Mouse (Mus musculus) T-helper 1 cell (primary cell): ENCODE results near the gene Tenm2.

Experiments used
- in situ Hi-C: fragments of 300-600 bp; cut with MboI, MseI; formaldehyde crosslinking; loops from one replicate; pipeline ENCODE4 v1.15.1; 2025; ENCODE audit warnings: high pct_unique_total_duplicates

The Tenm2 gene

DNA sequence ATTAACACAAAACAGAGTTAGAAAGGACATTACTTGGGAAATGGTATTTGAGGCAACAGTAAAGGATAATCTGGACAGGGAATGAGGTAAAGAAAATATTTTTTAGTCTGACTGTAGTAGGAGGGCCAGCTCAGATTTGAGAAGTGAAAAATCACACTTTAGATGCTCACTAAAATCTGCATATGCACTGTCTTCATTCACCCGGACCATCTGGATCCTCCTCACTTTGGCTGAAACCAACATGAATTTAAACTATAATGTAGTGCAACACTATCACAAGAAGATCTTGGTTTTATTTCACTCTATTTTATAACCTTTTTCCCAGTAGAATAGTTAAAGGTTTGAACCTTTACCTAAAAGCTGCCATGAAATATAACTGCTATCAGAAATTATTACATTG is 326.7 kb downstream of the Tenm2 start:
- in situ Hi-C loops: no loop called here

DNA sequence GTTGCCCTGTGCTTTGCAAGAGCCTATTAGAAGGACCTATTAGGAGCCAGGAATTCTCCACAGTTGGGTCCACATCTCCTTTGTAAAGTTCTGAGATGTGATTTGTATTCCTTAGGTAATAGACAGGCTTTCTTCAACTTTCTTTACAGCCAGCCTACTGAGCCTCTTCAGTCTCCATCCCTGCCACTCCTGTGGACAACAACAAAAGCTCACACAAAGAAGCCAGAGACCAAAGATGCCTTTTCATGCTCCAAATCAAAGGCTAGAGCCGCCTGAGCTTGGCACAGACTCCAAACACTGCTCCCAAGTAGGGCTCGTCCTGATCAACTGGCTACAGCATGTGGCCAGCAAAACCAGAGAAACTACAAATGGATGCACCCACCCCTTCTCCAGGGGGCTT is 333.5 kb downstream of the Tenm2 start:
- in situ Hi-C loops: no loop called here

DNA sequence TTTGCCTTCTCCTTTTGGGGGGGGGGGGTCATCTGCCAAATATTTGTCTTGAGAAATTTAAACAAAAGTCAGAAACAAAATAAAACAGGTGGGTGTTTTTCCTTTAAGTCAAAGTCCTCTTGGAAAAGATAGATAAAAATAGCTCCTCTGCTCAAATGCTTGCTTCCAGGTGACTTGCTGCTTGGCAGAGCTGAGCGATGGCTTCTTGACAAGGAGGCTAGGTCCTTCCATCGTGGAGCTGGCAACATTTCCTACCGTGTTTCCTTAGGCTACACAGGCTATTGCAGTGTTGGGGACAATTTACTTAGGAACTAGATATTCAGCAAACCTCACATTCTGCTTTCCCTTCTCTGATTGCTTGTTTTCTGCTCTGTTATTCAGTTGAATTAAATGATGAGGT is 342.7 kb downstream of the Tenm2 start:
- in situ Hi-C loops: no loop called here

DNA sequence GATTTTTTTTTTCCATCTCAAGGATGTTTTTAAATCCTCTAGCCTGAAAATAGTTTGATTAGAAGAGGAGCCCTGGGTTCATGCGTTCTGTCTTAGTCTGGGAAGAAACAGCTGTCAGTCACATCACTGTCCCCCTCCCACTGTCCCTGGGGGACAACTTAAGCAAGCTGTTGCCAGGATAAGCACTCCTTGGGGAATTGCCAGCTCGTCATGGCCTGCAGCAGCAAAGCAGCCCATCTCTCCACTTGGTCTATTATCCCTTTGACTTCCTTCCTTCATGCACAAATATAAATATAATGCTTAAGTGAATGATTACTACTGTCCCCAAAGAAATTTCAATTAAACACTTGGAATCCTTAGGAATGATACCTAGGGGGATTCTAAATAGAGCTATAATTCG is 344.7 kb downstream of the Tenm2 start:
- in situ Hi-C loops: no loop called here

DNA sequence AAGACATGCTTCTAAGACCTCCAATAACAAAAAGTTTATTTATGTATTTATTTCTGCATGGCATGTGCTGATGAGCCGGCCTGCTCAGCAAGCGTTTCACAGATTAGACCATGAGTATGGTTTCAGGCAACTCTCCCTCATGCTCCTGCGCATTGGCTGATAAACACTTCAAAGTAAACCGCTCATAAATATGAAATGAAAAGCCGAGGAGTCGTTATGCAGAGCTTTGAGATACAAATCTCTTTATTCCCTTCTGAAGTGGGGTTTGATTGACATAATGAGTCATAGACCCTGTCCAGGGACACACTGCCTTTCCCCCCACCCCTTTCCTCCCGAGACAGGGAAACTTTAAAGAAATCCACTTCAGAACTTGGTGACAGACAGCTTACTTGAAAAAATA is 348.3 kb downstream of the Tenm2 start:
- in situ Hi-C loops: no loop called here

DNA sequence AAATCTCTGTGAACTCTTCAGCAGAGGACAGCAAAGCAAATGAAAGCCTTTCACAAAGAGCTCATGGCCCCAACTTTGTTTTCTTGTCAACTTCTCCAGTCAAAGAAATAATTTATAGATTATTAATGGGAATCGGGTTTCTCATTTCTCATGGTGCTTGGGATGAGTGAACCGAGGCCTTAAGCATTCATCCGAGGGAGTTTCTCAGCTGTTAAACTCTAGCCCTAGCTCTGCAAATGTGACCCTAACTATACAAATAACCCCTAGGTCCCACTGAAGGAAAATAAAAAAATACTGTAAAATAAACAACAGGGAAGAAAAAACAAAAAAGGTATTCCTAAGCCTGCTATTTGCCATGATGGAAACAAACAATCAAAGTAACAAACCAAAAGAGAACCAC is 349.6 kb downstream of the Tenm2 start:
- in situ Hi-C loops: no loop called here

DNA sequence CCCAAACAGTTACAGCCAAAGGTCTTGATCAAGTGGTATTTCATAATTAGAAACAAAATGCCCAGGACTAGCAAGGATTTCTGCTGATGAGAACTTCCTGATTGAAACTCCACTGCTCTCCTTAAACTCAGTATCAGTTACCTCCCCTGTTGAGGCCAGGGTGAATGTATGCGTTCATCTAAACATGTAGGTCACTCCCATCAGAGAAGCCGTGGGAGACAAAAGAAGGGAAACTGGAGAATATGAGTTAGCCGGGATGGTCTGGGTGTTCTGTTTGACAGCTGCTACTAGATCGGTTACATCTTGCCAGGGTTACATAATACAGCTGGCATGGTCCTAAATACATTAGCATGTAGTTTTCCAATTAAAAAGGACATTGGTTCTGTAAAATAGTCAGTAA is 362.8 kb downstream of the Tenm2 start:
- in situ Hi-C loops: no loop called here

DNA sequence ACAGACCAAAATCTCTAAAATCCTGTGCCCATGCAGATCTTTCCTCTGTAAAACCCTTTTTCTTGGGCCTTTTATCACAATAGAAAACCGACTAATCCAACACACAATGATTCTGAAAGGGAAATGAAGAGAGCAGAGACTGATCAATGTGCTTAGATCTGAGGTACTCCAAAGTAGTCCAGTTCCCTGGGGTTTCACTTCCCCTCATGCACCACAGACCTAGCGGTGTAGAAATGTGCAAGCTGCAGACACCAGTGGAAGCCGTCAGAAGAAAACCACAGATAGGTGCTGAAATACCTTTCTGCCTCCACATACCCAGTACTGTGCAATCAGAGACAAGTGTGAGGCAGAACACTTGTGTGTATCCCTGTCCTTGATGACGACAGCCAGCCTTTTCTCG is 365.2 kb downstream of the Tenm2 start:
- in situ Hi-C loops: no loop called here

DNA sequence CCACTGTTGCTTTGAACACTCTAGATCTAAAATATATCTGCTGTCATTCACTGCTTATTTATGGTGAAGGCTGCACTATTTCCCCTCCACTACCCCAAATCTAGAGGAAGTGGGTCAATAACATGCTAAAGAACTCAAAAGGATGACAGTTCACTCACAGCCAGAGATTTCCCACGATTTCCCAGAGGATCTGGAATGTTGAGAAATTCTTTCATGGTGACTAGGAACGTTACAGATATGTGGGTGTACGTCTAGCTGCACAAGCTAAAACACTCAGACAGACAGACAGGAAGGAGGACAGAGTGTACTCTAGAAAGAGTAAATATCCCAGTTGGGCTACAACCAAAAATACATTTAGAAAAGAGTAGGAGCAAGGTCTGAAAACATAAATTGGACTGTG is 384.1 kb downstream of the Tenm2 start:
- in situ Hi-C loops: no loop called here

DNA sequence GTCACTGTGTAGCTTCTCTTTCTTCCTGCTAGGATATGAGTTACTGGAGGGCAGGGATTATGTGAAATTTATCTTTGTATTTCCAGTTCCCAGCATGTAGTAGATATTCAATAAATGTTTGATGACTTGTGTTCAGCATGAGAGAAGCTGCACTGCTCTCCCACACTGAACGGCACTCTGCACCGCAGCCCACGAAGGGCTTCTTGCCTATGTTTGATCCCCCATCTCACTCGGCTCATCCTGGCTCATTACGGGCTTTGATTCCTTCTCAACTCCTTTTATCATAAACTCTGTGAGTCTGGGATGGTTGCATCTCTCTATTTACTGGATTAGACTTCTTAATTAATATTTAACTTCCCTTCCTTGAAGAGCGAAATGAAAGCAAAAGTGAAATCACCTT is 388.3 kb downstream of the Tenm2 start:
- in situ Hi-C loops: no loop called here

DNA sequence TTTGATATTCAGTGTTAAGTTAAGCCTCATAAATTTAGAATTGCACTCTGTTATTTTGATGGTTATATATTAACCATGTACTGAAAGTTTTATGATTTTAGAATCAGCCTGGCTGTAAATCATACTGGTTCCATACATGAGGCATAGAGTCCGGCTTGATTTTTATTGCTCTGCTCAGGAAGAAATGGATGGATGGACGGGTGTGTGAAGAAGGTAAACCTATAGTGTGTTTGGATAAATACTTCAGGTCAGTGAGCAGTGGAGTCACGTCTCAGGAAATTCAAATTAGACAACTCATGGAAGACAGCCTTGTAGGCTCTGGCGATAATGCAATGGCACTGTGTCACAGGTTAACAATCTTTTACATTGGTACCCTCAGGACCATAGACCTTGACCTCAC is 402.9 kb downstream of the Tenm2 start:
- in situ Hi-C loops: no loop called here

DNA sequence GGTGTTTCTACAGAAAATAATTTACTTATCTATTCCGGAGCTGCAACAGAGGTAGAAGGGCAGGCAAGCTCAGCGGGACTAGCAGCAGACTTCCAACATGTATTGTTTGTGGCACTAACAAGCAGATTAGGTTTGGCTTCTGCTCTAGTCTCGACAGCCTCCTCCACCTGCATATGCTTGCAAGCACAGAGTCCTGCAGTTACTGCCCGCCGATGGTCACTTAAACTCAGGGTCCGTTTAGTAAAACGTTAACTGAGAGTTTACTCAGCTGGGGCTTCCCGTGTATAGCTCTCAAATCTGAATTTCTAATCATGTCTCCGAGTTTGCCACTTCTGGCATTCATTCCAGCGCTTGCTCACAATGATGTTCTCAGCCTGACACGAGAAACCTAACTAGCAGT is 404.3 kb downstream of the Tenm2 start:
- in situ Hi-C loops: no loop called here

DNA sequence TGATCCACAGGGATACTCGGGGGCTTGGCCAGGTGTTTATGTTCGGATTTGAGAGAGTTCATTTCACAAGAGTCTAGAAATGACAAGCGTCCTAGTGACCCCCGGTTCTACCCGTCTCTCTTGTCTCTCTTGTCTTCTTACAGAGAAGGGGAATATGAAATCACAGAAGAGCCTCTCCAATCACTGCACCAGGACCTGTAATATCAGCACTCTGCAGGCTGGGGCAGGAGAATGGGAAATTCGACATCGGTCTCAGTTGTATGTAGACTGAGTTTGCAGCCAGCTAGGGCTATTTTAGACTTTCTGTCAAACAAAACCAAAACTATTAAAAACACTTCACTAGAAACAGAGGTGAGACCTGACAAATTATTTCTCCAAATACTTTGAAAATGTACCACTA is 411.1 kb downstream of the Tenm2 start:
- in situ Hi-C loops: no loop called here

DNA sequence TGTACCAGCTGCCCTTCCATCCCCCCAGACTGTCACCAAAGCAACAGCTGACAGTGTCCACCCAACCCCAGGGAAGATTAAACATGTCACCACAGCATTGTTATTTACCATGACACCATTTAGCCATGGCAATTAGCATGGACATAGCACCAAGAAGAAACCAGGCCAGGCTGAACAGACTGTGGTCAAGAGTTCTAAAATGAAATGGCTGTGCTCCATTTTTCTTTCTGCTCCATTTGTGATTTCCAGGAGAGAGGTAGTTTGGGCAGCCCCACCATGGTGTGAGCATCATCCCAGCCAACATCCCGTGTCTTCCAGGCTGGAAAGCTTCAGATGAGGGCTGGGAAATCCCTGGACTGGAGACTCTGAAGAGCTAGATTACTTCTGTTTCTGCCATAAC is 431.1 kb downstream of the Tenm2 start:
- in situ Hi-C loops: no loop called here

DNA sequence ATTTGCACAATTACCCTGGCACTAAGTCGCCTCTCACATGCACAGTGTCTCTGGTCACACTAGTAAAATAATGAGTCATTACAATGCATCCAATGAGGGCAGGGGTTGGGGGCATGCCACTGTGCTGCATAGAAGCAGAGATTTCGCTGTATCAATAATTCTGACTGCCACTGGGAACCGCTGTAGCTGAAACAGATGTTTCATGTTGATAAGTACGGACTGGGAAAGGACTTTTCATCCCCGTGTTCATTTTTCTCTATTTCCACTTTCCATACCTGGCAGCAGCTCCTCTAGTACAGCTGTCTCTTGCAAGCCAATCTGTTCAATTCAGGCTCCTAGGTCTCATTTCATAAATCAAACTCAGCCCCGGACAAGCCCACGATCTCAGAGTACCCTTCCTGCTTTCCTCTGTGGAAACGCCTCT is 433.5 kb downstream of the Tenm2 start:
- in situ Hi-C loops: no loop called here

DNA sequence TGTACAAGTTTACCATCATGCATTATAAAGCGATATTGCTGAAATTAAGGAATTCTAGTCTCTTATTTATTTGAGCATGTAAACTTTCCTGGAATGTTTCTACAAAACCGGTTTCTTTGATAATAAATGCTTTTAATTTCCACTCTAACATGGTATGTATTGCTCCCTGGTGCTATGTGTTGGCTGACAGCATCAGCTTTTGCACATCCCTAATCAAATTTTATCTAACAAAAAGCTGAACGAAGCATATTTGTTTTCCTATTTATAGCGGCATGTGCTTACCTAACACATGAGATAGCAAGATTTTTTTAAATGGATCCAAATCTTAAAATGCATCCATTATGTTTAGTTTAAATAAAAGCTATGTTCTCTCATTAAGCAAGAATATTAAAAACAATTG is 434.1 kb downstream of the Tenm2 start:
- in situ Hi-C loops: no loop called here

DNA sequence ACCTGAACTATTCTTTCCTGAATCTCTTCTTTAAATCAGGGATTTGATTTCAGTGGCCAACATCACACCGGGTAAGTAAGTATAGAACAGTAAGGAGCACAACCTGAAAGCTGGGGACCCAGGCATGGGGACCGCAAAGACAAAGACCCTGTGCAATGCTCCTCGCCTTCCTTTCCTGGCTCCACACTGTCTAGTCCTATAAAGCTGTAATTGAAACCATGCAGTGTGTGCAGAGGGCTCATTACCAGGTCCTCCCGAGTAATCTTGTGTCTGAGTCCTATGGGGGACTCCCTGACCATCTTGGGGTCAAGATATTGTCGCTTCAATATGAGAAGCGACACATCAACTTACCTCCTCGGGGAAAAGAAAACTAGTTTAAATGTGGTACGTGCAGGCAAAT is 436.4 kb downstream of the Tenm2 start:
- in situ Hi-C loops: no loop called here

DNA sequence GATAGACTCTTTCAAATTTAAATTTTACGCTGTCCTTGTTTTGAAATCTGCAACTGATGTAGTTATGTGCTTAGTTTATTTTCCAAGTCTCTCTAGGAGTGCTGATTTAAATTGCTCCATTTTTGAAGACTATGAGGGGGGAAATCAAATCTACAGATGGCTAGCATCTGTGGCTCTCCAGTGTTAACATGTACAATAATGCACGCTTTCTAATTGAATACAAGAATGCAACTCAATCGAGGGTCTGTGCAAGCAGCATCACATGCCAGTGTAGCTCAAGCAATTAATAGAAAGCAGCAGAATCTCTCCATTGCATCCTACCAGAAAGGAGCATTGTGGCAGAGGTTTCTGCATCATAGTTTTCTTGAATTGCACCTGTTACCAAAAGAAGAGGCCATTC is 477.8 kb downstream of the Tenm2 start:
- in situ Hi-C loops: no loop called here

DNA sequence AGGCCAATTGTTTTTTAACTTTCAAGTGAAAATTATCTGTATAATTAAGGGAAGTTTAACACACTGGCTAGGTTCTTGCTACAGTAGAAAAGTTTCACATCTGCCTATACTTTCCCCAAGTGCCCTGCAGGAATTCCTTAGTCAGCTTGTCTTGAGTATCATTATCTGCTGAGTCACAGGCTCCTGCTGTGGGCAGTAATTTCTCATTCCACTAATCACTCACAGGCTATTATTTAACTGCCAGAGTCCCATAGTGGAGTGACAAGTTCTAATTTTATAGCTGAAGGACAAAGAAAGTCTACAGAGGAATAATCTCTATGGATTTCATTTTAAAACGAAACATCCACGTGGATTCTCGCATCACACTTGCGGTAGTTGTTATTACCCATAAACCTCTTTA is 489.5 kb downstream of the Tenm2 start:
- in situ Hi-C loops: no loop called here

DNA sequence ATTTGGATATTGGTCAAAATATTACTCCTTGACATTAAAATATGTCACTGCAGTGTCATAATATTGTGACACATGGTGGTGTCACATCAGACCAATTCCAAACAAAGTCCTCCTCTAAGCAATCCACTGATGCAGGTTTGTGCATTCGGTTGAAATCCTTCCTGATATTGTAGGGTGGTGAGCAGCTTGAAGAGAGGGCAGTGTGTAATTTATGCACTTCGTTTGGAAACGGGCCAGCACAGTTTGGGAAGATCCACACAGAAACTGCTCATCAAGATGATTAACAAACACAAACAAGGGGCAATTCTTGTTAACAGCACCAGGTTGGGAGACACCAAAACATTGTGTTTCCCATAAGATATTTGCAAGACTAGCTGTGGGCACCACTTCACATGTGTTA is 508.0 kb downstream of the Tenm2 start:
- in situ Hi-C loops: no loop called here

DNA sequence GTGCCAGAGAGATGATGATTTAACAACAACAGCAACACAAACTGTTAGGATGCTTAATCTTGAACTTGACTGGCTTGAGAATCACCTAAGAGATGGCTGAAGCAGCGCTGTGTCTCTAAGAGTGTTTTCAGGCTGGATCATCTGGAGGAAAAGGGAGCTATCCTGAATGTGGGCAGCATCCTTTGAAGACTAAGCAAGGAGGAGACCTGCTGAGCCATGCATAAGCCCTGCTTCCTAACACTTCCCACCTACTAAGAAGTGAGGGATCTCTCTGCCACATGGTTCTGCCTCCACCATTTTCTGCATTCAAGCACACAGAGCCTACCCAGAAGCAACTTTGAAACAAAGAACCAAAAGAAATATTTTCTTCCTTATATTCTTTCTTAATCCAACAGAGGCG is 532.9 kb downstream of the Tenm2 start:
- in situ Hi-C loops: loop anchor here (10.0 kb wide), 1 partner anchor 1302 kb away; no protein-coding TSS in a partner anchor

DNA sequence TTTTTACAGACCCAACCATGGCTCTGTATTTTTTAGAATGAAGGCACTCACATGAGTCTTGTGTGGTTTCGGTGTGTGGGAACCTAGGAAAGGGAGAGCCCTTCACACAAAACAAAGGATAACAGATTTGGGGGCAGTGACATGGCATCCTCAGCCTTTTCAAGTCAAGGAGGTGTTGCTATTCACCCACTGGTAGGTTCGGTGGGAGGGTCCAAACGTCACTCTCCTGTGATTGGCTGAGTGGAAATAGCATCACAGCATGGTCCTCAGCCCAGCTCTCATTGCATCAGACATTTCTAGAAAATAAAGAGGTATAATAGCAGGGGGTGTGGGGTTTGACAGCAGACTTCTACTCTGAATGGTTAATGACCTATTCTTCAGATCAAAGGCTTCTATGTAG is 534.8 kb downstream of the Tenm2 start:
- in situ Hi-C loops: loop anchor here (10.0 kb wide), 1 partner anchor 1304 kb away; no protein-coding TSS in a partner anchor

DNA sequence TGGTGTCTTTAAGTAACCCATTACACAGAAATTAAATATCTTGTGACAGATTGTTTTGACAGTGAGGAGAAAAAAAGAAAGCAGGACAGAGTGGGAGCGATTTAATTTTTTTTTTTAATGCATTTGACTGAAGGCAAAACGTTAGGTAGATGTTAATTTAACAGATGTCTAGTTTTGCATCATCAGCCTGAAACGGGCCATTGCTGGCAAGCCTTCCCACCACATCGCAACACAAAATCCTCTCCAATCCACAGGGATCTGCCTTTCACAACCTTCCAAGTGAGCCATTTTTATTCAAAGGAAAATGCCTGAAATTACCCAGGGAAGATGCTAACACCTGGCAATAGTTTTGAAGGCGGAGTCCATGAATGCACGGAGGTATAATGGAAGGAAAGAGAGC is 535.6 kb downstream of the Tenm2 start:
- in situ Hi-C loops: loop anchor here (10.0 kb wide), 1 partner anchor 1305 kb away; no protein-coding TSS in a partner anchor

DNA sequence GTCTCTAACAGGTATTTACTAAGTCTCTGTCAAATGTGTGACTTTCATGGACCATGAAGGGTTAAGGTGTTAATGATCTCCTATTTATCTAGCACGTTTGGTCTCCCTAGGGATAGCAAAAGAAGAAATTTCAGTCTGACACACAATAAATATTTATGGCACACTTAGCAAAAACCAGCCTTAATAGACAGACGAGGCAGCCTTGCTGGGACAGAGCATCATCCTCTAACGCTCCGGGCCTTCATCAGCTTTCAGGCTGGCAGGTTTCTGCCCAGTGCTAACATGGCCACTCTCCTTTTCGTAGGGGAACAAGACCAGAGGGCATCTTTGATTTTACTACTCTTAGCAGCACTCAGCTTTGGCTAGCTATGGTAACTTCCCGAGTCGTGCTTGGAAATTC is 537.5 kb downstream of the Tenm2 start:
- in situ Hi-C loops: no loop called here

DNA sequence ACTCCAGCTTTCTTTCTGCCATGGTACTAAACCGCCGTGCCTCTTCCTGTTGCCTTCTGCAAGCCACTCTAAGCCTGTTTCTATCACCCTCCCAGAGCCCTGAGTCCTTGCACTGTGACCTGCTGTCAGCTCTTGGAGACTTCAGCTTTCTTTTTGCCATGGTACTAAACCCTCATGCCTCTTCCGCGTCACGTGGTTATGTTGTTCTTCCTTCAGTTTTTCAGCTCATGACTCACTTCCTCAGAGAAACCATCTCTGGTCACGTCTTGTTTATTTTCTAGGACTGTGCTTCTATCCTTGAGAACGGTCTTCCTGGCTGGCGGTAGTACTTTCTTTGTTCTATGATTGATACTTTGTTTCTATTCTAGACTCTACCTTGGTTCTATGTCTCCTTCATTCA is 537.9 kb downstream of the Tenm2 start:
- in situ Hi-C loops: no loop called here
